Mouse (Mus musculus) layer of hippocampus, postnatal 10 days (tissue): ENCODE measurements at regions not wholly inside any gene's neighbourhood (a gene's known extent, or its start where the extent isn't known, plus 50 kb on each side); places are given as distances from the start of the nearest gene placed in this dataset.

ENCODE experiments used
- DNase-seq, 2 experiments: peaks; one replicate each; pipeline ENCODE4 v3.0.0; 2021; ENCODE audit warnings: low spot score in 2 of 2

DNA sequence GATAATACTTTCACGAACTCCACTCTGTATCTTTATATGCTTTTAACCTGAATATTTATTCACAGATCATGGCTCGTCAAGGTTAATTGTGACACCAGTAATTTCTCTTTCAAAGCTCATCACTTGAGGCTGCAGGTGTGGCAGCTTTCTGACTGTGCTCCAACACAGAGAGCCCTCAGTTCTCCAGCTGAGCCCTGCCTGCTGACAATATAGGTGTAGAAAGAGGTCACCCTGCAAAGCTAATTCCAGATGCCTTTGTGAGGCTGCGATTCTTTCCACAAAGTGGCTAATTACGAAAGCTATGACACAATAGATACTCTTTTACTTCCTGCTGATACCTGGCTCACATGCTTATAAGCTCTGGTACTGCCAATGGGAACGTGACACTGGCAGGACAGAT lies 64.0 kb downstream of the Slitrk5 start:
- no peak for DNase-seq

DNA sequence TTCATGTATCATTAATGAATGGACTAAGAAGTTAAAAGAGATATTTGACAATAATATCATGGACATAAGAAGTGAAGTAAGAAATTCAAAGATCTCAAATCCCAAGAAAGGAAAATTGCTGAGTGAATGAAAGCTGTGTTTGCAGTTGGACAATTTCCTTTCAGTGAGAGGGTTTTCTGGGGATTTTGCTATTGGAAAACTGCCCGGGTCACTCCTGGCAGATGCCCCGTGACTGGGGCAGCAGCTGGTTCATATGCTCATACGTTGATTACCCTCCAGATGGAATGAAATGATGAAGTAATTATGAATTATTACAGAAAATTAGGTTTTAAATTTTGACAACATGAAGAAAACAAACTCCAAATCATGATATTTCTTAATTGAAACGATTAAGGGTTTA lies 88.7 kb downstream of the Slitrk5 start:
- peak; percentile 12 to 44 for DNase-seq

DNA sequence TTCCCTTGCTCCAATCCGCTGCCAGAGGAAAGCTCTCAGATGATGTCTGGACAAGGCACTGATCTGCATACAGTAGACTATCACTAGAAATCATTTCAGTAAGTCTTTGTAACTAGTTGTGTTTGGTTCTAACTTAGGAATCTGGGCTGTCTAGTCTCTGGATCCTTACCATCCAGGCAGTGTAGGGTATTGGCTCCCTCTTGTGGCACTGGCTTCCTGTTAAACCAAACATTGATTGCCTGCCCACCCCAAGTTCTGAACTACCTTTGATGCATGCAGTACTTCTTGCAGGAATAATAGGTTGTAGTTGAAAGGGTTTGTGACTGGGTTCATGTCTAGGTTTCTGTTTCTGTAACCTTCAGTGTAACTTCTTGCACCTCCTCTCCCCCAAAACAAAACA lies 103.3 kb downstream of the Slitrk5 start:
- peak in 1 of 2 experiments; percentile 20 for DNase-seq

DNA sequence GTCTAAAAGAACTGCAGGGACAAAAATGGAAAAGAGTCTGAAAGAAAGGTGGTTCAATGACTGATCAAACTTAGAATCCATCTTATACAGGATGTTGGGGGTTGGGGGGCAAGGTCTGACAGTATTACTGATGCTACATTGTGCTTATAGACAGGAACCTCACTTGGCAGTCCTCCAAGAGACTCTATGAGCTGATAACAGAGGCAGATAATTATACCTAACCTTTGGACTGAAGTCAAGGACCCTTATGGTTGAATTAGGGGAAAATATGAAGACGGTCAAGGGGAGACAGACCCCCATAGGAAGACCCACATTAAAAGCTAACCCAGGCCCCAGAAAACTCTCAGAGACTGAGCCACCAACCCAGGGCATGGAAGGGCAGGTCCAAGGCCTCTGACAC lies 133.1 kb downstream of the Slitrk5 start:
- DNase-seq = no peak

DNA sequence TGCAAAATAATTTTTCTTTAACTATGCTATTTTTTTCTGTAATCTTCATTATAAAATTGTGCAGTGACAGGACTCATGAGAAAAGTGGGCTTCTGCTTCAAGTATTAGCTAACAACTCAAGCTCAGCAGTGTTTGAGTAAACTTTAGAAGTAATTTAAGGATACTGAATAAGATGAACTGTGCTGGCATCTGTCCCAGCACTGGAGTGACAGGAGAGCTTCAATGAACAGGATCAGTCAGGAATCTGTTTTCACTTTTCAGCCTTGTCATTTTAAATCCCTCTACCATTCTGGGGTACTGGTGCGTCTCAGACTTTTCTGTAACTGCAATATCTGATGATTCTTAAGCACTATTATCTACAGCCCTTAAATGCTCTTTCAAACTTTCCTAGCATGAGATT lies 135.0 kb downstream of the Slitrk5 start:
- no peak for DNase-seq

DNA sequence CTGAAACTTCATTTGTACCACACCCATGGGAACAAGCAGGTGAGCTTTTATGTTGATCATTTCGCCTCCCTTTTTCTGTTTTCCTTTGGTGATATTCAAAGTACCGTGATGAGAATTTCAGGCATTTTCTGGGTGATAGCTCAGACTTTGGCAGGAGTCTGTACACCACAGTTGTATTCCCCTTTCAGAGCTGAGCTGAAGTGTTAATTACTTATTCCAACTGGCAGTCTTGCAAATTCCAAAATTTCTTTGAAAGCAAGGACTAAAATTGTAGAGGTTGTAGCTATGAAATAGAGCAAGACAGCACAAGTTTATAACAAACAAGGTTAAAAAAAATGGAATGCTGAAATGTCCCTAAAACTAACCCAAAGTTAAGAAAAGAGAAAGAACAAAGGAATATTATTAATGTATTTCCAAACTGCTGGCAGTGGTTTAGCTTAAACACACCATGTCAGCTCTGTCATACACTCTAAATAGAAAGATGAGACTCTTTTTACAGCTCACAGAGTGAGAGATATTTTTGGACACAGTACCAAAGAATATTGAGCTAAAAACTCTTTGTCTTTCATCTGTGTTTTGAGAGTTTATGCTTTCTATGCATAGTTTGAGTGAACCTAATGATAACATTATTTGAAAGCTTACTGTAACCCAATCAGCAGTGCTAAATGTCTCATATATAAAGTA lies 147.3 kb downstream of the Slitrk5 start:
- no peak for DNase-seq
